Mouse (Mus musculus) cortical plate, adult 2 months (tissue): ENCODE data around the gene Gm10229.

ENCODE experiments used
- CTCF ChIP-seq: fragments of 200-500 bp; IDR thresholded peaks from 2 replicates; pipeline ENCODE4 v1.5.1; 2011; ENCODE audit warnings: mild to moderate bottlenecking, control low read depth, low read length; ENCODE audit not compliant: insufficient read depth; ENCODE audit errors: extremely low read depth
- POLR2A ChIP-seq: fragments of 200-500 bp; IDR thresholded peaks from 2 replicates; pipeline ENCODE4 v1.6.1; 2011; ENCODE audit warnings: mild to moderate bottlenecking, low read length, control low read depth; ENCODE audit not compliant: insufficient read depth; ENCODE audit errors: extremely low read depth

DNA sequence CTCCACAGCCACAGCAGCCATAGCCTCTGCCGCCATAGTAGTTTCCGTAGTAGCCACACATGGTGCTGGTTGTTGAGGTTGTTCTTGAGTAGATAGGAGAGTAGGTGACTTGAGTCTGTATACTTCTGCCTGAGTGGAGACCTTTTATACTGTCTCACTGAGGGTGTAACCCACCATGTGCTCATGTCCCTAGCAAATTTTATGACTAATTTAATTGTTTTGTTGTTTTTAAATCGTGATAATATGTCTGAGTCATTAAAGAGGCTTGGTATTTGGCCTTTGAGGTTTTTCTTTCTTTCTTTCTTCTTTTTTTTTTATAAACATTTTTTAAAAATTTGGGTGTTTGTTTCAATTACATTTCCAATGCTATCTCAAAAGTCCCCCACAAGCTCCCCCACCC, 32.7 kb downstream of the Gm10229 start, which contains the start of gene Krtap6-5:
- TF ChIP-seq POLR2A (no peak), CTCF (no peak)
